Mouse (Mus musculus) lung, postnatal 36 days (tissue): ENCODE measurements at regions not wholly inside any gene's neighbourhood (a gene's known extent, or its start where the extent isn't known, plus 50 kb on each side); places are given as distances from the start of the nearest gene placed in this dataset.

Experiments
- DNase-seq: peaks from one replicate; pipeline ENCODE4 v3.0.0; 2022; ENCODE audit warnings: mixed read lengths

- DNase-seq, result no peak
Observed at GRCm38 (mm10) chr3:8751356-8751755, 858.5 kb downstream of the Zfp704 start.

GRCm38 (mm10) chr3:8750858-8751257 is 859.0 kb downstream of the Zfp704 start:
- no peak for DNase-seq

- DNase-seq, result no peak
Observed at GRCm38 (mm10) chr3:8750162-8750561, 859.7 kb downstream of the Zfp704 start.

- DNase-seq, result no peak
Observed at GRCm38 (mm10) chr3:8747201-8747600, 862.7 kb downstream of the Zfp704 start.

GRCm38 (mm10) chr3:8746677-8747076 is 863.2 kb downstream of the Zfp704 start:
- DNase-seq, result no peak

- DNase-seq, result no peak
Observed at GRCm38 (mm10) chr3:8746037-8746436, 863.8 kb downstream of the Zfp704 start.

- DNase-seq, result no peak
Observed at GRCm38 (mm10) chr3:8744857-8745256, 865.0 kb downstream of the Zfp704 start.

- no peak for DNase-seq
Observed at GRCm38 (mm10) chr3:8743650-8744049, 866.2 kb downstream of the Zfp704 start.

GRCm38 (mm10) chr3:8741266-8742023 is 868.4 kb downstream of the Zfp704 start:
- no peak for DNase-seq

GRCm38 (mm10) chr3:8740710-8741109 is 869.2 kb downstream of the Zfp704 start:
- no peak for DNase-seq

- DNase-seq, result no peak
Observed at GRCm38 (mm10) chr3:8739299-8739698, 870.6 kb downstream of the Zfp704 start.

GRCm38 (mm10) chr3:8736239-8736953 is 873.5 kb downstream of the Zfp704 start:
- peak; percentile 54 for DNase-seq

GRCm38 (mm10) chr3:8734096-8734495 is 875.8 kb downstream of the Zfp704 start:
- DNase-seq, result no peak

- DNase-seq, result no peak
Observed at GRCm38 (mm10) chr3:8731398-8731797, 878.5 kb downstream of the Zfp704 start.

GRCm38 (mm10) chr3:8721628-8722594 is 888.0 kb downstream of the Zfp704 start:
- no peak for DNase-seq

GRCm38 (mm10) chr3:8720586-8721100 is 889.2 kb downstream of the Zfp704 start:
- DNase-seq, result peak; percentile 26

- DNase-seq, result no peak
Observed at GRCm38 (mm10) chr3:8718206-8718605, 891.7 kb downstream of the Zfp704 start.

- peak; percentile 31 for DNase-seq
Observed at GRCm38 (mm10) chr3:8717334-8717812, 892.5 kb downstream of the Zfp704 start.
